Mouse (Mus musculus): Measurements from ENCODE around the gene Tut1.

DNA sequence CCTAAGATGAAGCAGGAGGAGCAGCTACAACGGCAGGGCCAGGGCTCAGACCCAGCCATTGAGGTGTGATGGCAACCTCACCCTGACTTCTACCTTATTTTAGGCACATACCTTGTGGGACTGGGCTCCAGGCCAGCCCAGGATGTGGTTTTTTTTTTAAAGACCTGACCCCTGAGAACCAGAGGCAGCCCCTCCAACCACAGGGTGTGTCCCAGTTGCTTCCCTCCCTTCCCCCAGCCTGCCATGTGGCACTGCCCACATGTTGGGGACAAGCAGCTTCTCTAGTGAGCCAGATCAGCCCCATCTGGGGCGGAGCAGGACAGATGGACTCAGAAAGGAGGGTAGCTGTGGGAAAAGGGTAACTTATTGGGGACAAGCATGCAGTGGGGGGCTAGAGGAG is 26.9 kb upstream of the Tut1 start:
- TF ChIP-seq POLR2A (IDR thresholded peaks at IDR 0.05; ENCODE audit: insufficient read depth, low read length) (no peak), CTCF (IDR thresholded peaks at IDR 0.05; ENCODE audit: low read depth, low read length) (no peak), EP300 (IDR thresholded peaks at IDR 0.05; ENCODE audit: insufficient read depth, low read depth, low read length) (no peak)
